Mouse (Mus musculus) stomach, postnatal 0 days (tissue): ENCODE measurements around the gene Nucb2. TPM values are rescaled to one million over a fixed set of nuclear protein-coding genes. Genes with fewer than 3 reads are reported as not detected.

Experiments used
- ATAC-seq: fragments of 200-750 bp; cut with Nextera tagmentation; 2 replicates; pipeline ENCODE4 v1.8.0; 2017; ENCODE audit not compliant: low FRiP score, low TSS enrichment
- DNase-seq: peaks from one replicate; pipeline ENCODE4 v3.0.0-alpha.2; 2016; ENCODE audit warnings: low spot score
- H3K27ac ChIP-seq: fragments of 300-500 bp; sonication (generic); replicated peaks from 2 replicates; pipeline ENCODE4 v1.5.1; 2014; ENCODE audit warnings: mild to moderate bottlenecking, control low read depth
- H3K27me3 ChIP-seq: fragments of 300-500 bp; sonication (generic); 2 replicates; pipeline ENCODE4 v1.6.1; 2014; ENCODE audit warnings: low read length; ENCODE audit not compliant: control insufficient read depth, insufficient read depth
- H3K36me3 ChIP-seq: fragments of 300-500 bp; sonication (generic); 2 replicates; pipeline ENCODE4 v1.6.1; 2014; ENCODE audit warnings: low read length, mixed read lengths; ENCODE audit not compliant: control insufficient read depth, insufficient read depth
- H3K4me1 ChIP-seq: fragments of 300-500 bp; sonication (generic); replicated peaks from 2 replicates; pipeline ENCODE4 v1.6.1; 2014; ENCODE audit warnings: antibody characterized with exemption; ENCODE audit not compliant: control insufficient read depth, insufficient read depth
- H3K4me2 ChIP-seq: fragments of 300-500 bp; sonication (generic); replicated peaks from 2 replicates; pipeline ENCODE4 v1.6.1; 2014; ENCODE audit warnings: low read depth, mild to moderate bottlenecking, control low read depth, moderate library complexity
- H3K4me3 ChIP-seq: fragments of 300-500 bp; sonication (generic); 2 replicates; pipeline ENCODE4 v1.5.1; 2014; ENCODE audit warnings: low read depth, low read length, control low read depth
- H3K9ac ChIP-seq: fragments of 300-500 bp; sonication (generic); 2 replicates; pipeline ENCODE4 v1.6.1; 2014; ENCODE audit warnings: mild to moderate bottlenecking, low read length, control low read depth, mixed read lengths
- H3K9me3 ChIP-seq: fragments of 300-500 bp; sonication (generic); 2 replicates; pipeline ENCODE4 v1.6.1; 2016; ENCODE audit warnings: low read length; ENCODE audit not compliant: control insufficient read depth
- CTCF ChIP-seq: IDR thresholded peaks from 2 replicates; pipeline ENCODE4 v1.5.1; 2016; ENCODE audit warnings: antibody characterized with exemption, low read depth, mild to moderate bottlenecking, moderate library complexity
- EP300 ChIP-seq: optimal IDR thresholded peaks from 2 replicates; pipeline ENCODE3; 2016; ENCODE audit warnings: antibody characterized with exemption
- whole genome bisulfite sequencing: fragments of 180-500 bp; shearing (Covaris S2); extraction: QIAGEN DNeasy Blood & Tissue Kit; methylation state at CpG from one replicate; pipeline ENCODE4 v1.1.7; 2014; 5-methylcytosine and 5-hydroxymethylcytosine counted together
- polyA plus RNA-seq: library from polyadenylated mRNA; unstranded; fragments of >200 nt; fragmentation: Nextera tagmentation; extraction: Ambion mirVana; gene quantifications from 2 replicates; pipeline ENCODE4 v1.2.1, GENCODE M21; 2015

The Nucb2 gene
- polyA plus RNA-seq, 1 experiment from 2014 or later = 45.5 TPM

DNA sequence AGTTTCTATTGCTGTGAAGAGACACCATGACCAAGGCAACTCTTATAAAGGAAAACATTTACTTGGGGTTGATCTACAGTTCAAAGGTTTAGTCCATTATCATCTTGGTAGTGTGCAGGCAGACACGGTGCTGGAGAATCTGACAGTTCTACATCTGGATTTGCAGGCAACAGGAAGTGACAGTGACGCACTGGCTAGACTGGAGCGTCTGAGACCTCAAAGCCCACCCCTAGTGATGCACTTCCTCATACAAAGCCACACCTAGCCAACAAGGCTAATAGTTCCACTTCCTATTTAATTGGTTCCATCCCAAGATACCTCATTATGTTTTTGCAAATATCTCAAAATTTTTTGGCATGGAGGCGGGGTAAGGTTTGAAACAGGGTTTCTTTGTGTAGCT is 25.6 kb downstream of the Nucb2 start:
- Histone ChIP-seq H3K4me3 (no peak overlapping the region), H3K9me3 (no peaks in the 10 kb centered on the region), H3K4me1 (no peaks in the 10 kb centered on the region), H3K36me3 (peaks cover 6% of the 10 kb centered on the region; the same call in 1 of the 2 replicates), H3K27ac (no peak overlapping the region), H3K27me3 (no peaks in the 10 kb centered on the region), H3K4me2 (no peak overlapping the region), H3K9ac (no peak overlapping the region)
- WGBS = 77% methylated on average over 4 of the region's 4 CpGs
- DNase-seq (no peak), ATAC-seq (no peak)
- no peak for TF ChIP-seq CTCF

DNA sequence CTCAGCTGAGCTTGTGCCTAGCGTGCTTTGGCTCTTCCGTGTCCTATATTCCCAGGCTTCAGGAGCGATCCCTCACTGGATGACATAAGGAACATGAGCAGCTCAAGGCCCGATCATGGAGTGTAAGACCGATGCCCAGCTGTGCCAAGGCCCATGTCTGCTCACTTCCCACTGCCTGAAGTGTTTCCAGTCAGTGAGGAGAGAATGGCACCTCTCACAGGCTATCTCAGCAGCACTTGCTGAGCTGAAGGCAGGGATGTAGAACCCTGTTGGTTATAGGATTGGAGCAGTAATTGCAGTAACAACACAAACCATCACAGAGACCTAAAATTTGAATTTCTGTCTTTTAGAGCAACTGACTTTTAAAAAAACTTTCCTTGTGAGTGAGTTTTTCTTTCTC is 26.3 kb downstream of the Nucb2 start:
- no peaks in the 10 kb centered on the region for H3K4me1 ChIP-seq
- H3K4me3 ChIP-seq = no peak overlapping the region
- H3K9ac ChIP-seq = no peak overlapping the region
- ATAC-seq (no peak), DNase-seq (no peak)
- H3K27me3 ChIP-seq = no peaks in the 10 kb centered on the region
- no peak for TF ChIP-seq CTCF
- TF ChIP-seq EP300 = no peak
- no peaks in the 10 kb centered on the region for H3K9me3 ChIP-seq
- no peak overlapping the region for H3K4me2 ChIP-seq
- H3K27ac ChIP-seq = no peak overlapping the region
- WGBS = 93% methylated on average over 5 of the region's 5 CpGs
- H3K36me3 ChIP-seq = peaks cover 6% of the 10 kb centered on the region; the same call in 1 of the 2 replicates

DNA sequence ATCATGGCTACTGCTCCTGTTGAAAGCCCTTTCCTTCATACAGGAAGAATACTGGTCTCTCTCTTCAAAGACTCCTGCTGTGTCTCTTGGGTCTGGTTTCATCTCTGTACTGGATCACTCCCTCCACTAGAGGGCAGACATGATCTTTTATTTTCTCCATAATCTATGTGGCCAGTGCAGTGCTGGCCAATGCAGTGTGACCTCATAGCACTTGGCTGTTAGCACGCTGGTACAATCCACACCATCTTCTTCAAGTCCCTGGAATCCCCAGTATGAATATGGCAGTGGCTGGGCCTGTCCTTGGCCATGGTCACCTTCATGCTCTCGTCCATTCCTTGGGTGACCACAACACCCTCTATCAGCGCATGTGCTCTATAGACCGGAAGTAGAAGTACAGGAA is 27.1 kb downstream of the Nucb2 start:
- no peak overlapping the region for H3K9ac ChIP-seq
- ATAC-seq (peak; percentile 75), DNase-seq (no peak)
- no peaks in the 10 kb centered on the region for H3K27me3 ChIP-seq
- H3K4me1 ChIP-seq = no peaks in the 10 kb centered on the region
- TF ChIP-seq EP300 (no peak), CTCF (peak; percentile 80)
- H3K27ac ChIP-seq = no peak overlapping the region
- H3K36me3 ChIP-seq = peaks cover 3% of the 10 kb centered on the region; the same call in 1 of the 2 replicates
- no peak overlapping the region for H3K4me3 ChIP-seq
- no peak overlapping the region for H3K4me2 ChIP-seq
- WGBS = 76% methylated on average over 4 of the region's 4 CpGs
- no peaks in the 10 kb centered on the region for H3K9me3 ChIP-seq

DNA sequence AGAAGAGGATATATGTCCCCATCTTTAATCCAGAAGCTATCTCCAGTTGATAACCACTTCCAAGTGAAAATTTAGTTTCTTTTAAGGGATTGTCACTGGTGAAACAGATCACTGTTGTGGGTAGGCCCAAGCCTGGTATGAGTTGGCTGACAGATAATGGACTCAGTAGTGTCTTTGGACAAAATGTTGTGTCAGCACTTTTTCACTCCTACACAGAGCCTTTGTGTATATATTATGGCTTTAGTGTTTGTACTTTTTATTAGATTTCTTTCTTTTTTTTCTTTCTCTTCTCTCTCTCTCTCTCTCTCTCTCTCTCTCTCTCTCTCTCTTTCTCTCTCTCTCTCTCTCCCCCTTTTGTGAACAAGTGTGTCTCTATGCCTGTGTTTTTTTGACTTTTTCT is 52.7 kb downstream of the Nucb2 start:
- H3K4me1 ChIP-seq = no peaks in the 10 kb centered on the region
- H3K27ac ChIP-seq = no peak overlapping the region
- DNase-seq = no peak
- ATAC-seq = no peak
- no peak for TF ChIP-seq EP300
- no peak for TF ChIP-seq CTCF
- no peaks in the 10 kb centered on the region for H3K36me3 ChIP-seq
- no peak overlapping the region for H3K9ac ChIP-seq
- H3K27me3 ChIP-seq = no peaks in the 10 kb centered on the region
- no peak overlapping the region for H3K4me3 ChIP-seq
- no peaks in the 10 kb centered on the region for H3K9me3 ChIP-seq
- no peak overlapping the region for H3K4me2 ChIP-seq

DNA sequence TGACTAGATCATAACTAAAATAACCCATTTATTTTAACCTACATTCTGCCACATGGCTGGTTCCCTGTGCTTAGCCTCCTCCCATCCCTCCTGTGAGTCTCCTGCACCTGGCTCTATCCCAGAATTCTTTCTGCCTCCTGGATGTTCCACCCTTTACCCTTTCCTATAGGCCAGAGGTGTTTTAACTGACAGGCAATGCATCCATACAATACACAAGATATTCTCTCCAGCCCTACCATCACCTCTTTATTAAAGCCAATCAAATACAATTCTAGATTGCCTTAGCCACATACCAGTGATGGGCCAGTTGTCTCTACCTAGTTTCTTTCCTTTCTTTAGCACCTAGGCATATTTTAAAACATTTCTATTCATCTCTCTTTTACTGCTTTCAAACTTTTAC is 70.4 kb downstream of the Nucb2 start:
- Histone ChIP-seq H3K9me3 (no peaks in the 10 kb centered on the region), H3K27me3 (no peaks in the 10 kb centered on the region), H3K9ac (no peak overlapping the region), H3K4me3 (no peak overlapping the region), H3K4me2 (no peak overlapping the region), H3K4me1 (no peaks in the 10 kb centered on the region), H3K36me3 (no peaks in the 10 kb centered on the region), H3K27ac (no peak overlapping the region)
- ATAC-seq (no peak), DNase-seq (no peak)
- TF ChIP-seq EP300 (no peak), CTCF (no peak)

Other genes with a start within 250 kb of the Nucb2 start
- gene Plekha7, start 196.0 kb upstream of the Nucb2 start, polyA plus RNA-seq = 10.1 and 11.7 TPM in 2 replicates
- 609 and 626 TPM in 2 replicates for gene Rps13, start 170.2 kb upstream of the Nucb2 start, polyA plus RNA-seq
- 12.0 and 12.1 TPM in 2 replicates for gene Pik3c2a, start 60.9 kb upstream of the Nucb2 start, polyA plus RNA-seq